Mouse (Mus musculus): ENCODE results near the gene Cc2d2b. TPM values are rescaled to one million over a fixed set of nuclear protein-coding genes. Genes with fewer than 3 reads are reported as not detected.

Gene Cc2d2b
- polyA plus RNA-seq, 1 experiment from 2014 or later: 0.15 TPM

DNA sequence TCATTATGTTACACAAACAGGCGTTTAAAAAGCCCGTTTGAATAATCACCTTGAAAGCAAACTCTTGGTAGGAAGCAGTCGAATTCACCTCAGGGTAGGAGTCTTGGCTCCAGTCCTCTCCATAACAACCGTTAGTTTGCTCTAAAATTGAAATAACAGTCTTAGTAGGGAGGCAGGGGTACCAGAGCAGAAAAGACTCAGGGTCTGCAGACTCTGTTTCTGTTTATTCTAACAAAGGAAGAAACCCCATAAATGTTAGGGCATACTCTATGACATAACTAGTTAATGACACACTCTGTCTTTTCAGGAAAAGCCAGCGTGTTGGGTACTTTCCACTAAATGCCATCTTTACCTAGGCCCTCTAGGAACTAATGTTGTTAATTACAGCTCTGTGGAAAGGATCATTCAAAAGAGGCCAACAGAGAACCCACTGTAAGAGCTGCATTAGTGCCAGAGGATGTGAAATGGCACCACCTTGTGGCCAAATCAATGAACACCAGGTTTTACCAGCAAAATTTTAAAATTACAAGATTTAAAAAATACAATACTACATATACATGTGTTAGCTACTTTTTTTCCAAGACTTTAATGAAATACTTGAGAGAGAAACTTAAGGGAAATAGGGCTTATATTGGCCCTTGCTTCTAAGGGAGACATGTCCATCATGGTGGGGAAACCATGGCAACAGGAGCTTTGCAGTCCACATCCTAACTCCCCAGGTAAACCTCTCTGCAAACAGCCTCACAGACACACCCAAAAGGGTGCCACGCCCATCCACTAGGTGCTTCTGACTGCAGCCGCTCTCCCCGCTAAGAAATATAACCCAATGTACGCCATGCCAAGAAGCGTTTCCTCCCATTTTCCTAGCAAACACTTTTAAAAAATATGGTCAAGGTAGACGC, 26.2 kb upstream of the Cc2d2b start:
- Histone ChIP-seq H3K4me1 (ENCODE audit: control insufficient read depth, insufficient read depth, low read length) (no peaks in the 10 kb centered on the region), H3K4me3 (ENCODE audit: low read depth, low read length) (no peak overlapping the region), H3K9ac (ENCODE audit: low read length) (no peak overlapping the region), H3K4me2 (ENCODE audit: low read length) (no peak overlapping the region), H3K27ac (ENCODE audit: low read depth, low read length) (no peak overlapping the region), H3K27me3 (replicated peaks; ENCODE audit: control insufficient read depth, insufficient read depth, low read length) (no peaks in the 10 kb centered on the region), H3K9me3 (replicated peaks; ENCODE audit: control insufficient read depth, low read length) (no peaks in the 10 kb centered on the region), H3K36me3 (ENCODE audit: control insufficient read depth, insufficient read depth, low read length) (no peaks in the 10 kb centered on the region)
- DNase-seq (ENCODE audit: low spot score) (peak; percentile 90), ATAC-seq (peak; percentile 89)
- WGBS: 50% methylated on average over 11 of the region's 11 CpGs

DNA sequence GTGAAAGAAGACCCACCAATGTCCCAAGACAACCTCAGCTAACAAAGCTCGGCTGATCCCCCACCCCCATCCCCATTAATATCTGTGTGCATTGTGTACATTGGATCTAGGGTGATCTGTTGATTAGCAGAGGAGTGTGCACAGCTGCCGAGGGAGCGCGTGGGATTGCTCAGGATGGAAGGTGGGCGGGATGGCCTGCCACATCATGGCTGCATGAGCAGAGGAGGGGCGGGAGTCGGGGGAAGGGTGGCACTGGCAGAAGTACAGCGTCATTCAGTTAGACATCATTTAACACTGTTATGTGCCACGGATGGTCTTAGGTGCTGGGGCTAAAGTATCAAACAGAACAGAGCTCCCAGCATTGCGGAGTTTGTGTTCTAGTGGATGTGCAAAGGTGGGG, 25.0 kb upstream of the Cc2d2b start:
- Histone ChIP-seq H3K9me3 (replicated peaks; ENCODE audit: control insufficient read depth, low read length) (no peaks in the 10 kb centered on the region), H3K4me1 (ENCODE audit: control insufficient read depth, insufficient read depth, low read length) (no peaks in the 10 kb centered on the region), H3K4me2 (ENCODE audit: low read length) (no peak overlapping the region), H3K27ac (ENCODE audit: low read depth, low read length) (no peak overlapping the region), H3K9ac (ENCODE audit: low read length) (no peak overlapping the region), H3K27me3 (replicated peaks; ENCODE audit: control insufficient read depth, insufficient read depth, low read length) (no peaks in the 10 kb centered on the region), H3K4me3 (ENCODE audit: low read depth, low read length) (no peak overlapping the region), H3K36me3 (ENCODE audit: control insufficient read depth, insufficient read depth, low read length) (no peaks in the 10 kb centered on the region)
- no peak for ATAC-seq
- 68% methylated on average over 10 of the region's 10 CpGs for WGBS
- DNase-seq (ENCODE audit: low spot score): no peak

DNA sequence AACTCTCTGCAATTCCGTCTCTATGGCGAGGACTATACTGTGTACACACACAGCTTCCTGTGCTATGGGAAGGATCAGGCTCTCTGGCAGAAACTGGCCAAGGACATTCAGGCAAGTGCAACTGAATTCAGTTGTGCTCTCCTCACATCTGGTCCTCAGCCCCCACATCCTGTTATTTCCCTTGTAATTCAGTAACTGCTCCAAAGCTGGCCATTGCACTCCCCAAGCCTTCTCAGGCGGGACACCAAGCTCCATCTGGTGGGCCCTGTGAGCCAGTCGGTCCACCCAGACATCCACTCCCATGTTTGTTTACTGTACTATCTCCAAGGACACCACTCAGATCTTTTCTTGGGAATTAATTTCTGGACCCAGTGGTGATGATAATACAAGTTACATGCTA, 22.4 kb upstream of the Cc2d2b start:
- no peaks in the 10 kb centered on the region for H3K4me1 ChIP-seq (ENCODE audit: control insufficient read depth, insufficient read depth, low read length)
- no peaks in the 10 kb centered on the region for H3K36me3 ChIP-seq (ENCODE audit: control insufficient read depth, insufficient read depth, low read length)
- no peak overlapping the region for H3K4me3 ChIP-seq (ENCODE audit: low read depth, low read length)
- no peaks in the 10 kb centered on the region for H3K9me3 ChIP-seq (replicated peaks; ENCODE audit: control insufficient read depth, low read length)
- no peak for DNase-seq (ENCODE audit: low spot score)
- H3K27ac ChIP-seq (ENCODE audit: low read depth, low read length): no peak overlapping the region
- H3K4me2 ChIP-seq (ENCODE audit: low read length): no peak overlapping the region
- WGBS: 90% methylated on average over 4 of the region's 4 CpGs
- H3K9ac ChIP-seq (ENCODE audit: low read length): no peak overlapping the region
- no peak for ATAC-seq
- no peaks in the 10 kb centered on the region for H3K27me3 ChIP-seq (replicated peaks; ENCODE audit: control insufficient read depth, insufficient read depth, low read length)

DNA sequence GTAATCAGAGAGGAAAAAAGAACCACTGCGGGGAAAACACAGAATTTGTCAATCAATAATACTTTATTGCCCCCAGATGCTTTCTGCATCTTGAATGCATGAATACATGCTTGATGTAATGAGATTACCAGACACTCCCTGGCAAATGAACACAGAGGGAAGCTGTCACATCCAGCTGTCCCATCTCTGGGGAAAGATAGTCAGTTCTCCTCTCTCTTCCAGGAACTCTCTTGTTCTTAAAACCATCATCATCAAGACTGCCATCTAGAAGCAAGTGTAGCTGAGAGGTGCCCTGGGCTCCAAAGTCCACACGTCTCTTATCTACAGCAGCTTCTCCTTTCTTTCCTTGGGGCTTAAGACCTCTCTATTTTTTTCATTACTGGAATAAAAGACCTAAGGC, 21.9 kb upstream of the Cc2d2b start:
- Histone ChIP-seq H3K4me2 (ENCODE audit: low read length) (no peak overlapping the region), H3K9ac (ENCODE audit: low read length) (no peak overlapping the region), H3K27me3 (replicated peaks; ENCODE audit: control insufficient read depth, insufficient read depth, low read length) (no peaks in the 10 kb centered on the region), H3K9me3 (replicated peaks; ENCODE audit: control insufficient read depth, low read length) (no peaks in the 10 kb centered on the region), H3K4me3 (ENCODE audit: low read depth, low read length) (no peak overlapping the region), H3K36me3 (ENCODE audit: control insufficient read depth, insufficient read depth, low read length) (no peaks in the 10 kb centered on the region), H3K27ac (ENCODE audit: low read depth, low read length) (no peak overlapping the region), H3K4me1 (ENCODE audit: control insufficient read depth, insufficient read depth, low read length) (no peaks in the 10 kb centered on the region)
- ATAC-seq (no peak), DNase-seq (ENCODE audit: low spot score) (no peak)
- WGBS: 80% methylated on average over 2 of the region's 2 CpGs

DNA sequence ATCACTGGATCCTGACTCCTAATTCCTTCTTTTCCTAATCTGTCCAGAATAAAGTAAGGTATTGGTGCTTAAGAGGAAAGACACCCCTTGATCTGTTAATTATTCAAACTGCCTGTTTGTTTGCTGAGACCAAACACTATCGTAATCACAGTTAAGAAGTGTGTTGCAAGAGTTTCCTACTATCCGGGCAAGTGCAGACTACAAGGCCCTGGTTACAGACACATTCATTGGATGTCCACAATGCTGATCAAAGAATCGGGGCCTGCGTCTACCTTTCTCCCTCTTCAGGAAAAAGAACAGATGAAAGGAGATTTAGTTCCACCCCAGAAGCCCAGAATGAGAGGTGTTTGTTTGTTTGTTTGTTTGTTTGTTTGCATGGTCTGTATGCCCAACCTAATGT, 20.3 kb upstream of the Cc2d2b start:
- Histone ChIP-seq H3K27me3 (replicated peaks; ENCODE audit: control insufficient read depth, insufficient read depth, low read length) (no peaks in the 10 kb centered on the region), H3K36me3 (ENCODE audit: control insufficient read depth, insufficient read depth, low read length) (no peaks in the 10 kb centered on the region), H3K9ac (ENCODE audit: low read length) (no peak overlapping the region), H3K4me2 (ENCODE audit: low read length) (no peak overlapping the region), H3K9me3 (replicated peaks; ENCODE audit: control insufficient read depth, low read length) (no peaks in the 10 kb centered on the region), H3K4me1 (ENCODE audit: control insufficient read depth, insufficient read depth, low read length) (no peaks in the 10 kb centered on the region), H3K4me3 (ENCODE audit: low read depth, low read length) (no peak overlapping the region), H3K27ac (ENCODE audit: low read depth, low read length) (no peak overlapping the region)
- no peak for DNase-seq (ENCODE audit: low spot score)
- 85% methylated on average over 4 of the region's 4 CpGs for WGBS
- ATAC-seq: no peak

DNA sequence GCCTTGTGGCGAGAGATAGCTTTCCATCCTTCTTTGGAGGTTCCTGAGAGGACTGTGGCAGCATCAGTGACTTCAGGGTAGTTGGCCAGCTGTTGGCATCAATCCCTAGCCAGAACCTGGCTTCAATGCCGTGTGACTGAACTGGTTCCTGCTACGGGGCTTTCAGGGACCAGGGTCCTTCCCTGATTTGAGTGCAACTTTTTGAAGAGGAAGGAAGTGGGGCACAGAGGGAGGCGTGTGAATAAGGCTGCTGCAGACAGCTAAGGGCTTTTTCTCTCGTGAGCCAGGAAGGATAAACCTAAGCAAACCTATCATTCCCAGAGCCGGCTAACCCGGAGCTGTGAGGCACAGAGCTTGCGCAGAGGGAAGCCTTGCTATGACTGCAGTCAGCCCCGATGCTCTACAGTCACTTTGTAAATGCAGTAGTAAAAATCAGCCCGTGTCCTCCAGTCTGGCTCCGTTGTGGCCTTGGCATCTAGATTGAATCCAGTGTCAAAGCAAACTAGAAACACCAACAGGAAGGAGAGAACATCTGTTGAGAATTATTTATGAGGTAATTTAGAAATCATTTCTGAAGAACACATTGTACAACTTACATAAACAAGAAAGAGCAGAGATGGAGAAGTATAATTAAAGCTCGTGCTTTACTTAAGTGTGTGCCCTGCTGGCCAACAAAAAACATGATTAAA, 19.7 kb upstream of the Cc2d2b start:
- no peak overlapping the region for H3K27ac ChIP-seq (ENCODE audit: low read depth, low read length)
- H3K4me3 ChIP-seq (ENCODE audit: low read depth, low read length): no peak overlapping the region
- 80% methylated on average over 12 of the region's 12 CpGs for WGBS
- no peak overlapping the region for H3K4me2 ChIP-seq (ENCODE audit: low read length)
- no peaks in the 10 kb centered on the region for H3K27me3 ChIP-seq (replicated peaks; ENCODE audit: control insufficient read depth, insufficient read depth, low read length)
- no peak overlapping the region for H3K9ac ChIP-seq (ENCODE audit: low read length)
- ATAC-seq (no peak), DNase-seq (ENCODE audit: low spot score) (no peak)
- H3K4me1 ChIP-seq (ENCODE audit: control insufficient read depth, insufficient read depth, low read length): no peaks in the 10 kb centered on the region
- no peaks in the 10 kb centered on the region for H3K9me3 ChIP-seq (replicated peaks; ENCODE audit: control insufficient read depth, low read length)
- H3K36me3 ChIP-seq (ENCODE audit: control insufficient read depth, insufficient read depth, low read length): no peaks in the 10 kb centered on the region

DNA sequence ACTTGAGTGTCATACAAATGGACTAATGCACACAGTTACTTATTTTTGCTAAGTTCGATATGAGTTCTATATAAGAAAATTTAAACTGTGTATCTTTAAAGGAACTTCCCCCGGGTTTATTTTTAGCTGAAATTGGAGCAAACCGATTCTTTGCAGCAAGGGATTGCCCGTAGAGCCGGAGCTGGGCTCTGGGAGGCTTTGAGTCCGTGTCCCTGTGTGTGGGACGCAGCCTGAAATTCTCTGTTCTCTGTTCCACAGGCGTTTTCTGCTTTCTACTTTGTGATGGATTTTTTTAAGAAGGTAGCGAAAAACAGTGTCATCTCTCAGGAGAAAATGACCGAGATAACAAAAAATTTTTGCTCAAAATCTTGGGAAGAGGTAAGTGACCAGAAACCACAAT, 15.1 kb upstream of the Cc2d2b start:
- Histone ChIP-seq H3K4me1 (ENCODE audit: control insufficient read depth, insufficient read depth, low read length) (peaks cover 3% of the 10 kb centered on the region; the same call in 1 of the 2 replicates), H3K27me3 (replicated peaks; ENCODE audit: control insufficient read depth, insufficient read depth, low read length) (no peaks in the 10 kb centered on the region), H3K9ac (ENCODE audit: low read length) (no peak overlapping the region), H3K4me2 (ENCODE audit: low read length) (no peak overlapping the region), H3K9me3 (replicated peaks; ENCODE audit: control insufficient read depth, low read length) (no peaks in the 10 kb centered on the region), H3K27ac (ENCODE audit: low read depth, low read length) (no peak overlapping the region), H3K4me3 (ENCODE audit: low read depth, low read length) (no peak overlapping the region), H3K36me3 (ENCODE audit: control insufficient read depth, insufficient read depth, low read length) (no peaks in the 10 kb centered on the region)
- 85% methylated on average over 10 of the region's 10 CpGs for WGBS
- no peak for ATAC-seq
- DNase-seq (ENCODE audit: low spot score): no peak

DNA sequence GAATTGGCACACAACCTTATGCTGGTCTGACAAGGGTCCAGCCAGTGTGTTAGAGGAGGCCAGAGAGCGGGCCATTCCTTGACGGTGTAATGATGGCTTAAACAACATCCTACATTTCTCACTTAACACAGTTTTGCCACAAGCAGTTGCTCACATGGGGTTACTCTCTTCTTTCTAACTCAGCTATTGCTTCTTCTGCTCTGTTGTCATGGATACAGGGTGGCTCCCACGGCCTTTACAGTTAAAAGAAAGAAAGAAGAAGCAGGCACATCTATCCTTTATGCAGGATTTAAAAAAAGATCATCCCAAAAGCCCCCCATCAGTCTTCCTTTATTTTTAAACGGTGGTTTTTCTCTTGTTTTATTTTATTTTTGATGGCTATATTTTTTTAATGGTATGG, 14.7 kb upstream of the Cc2d2b start:
- Histone ChIP-seq H3K4me2 (ENCODE audit: low read length) (no peak overlapping the region), H3K9me3 (replicated peaks; ENCODE audit: control insufficient read depth, low read length) (no peaks in the 10 kb centered on the region), H3K36me3 (ENCODE audit: control insufficient read depth, insufficient read depth, low read length) (no peaks in the 10 kb centered on the region), H3K9ac (ENCODE audit: low read length) (no peak overlapping the region), H3K4me3 (ENCODE audit: low read depth, low read length) (no peak overlapping the region), H3K27me3 (replicated peaks; ENCODE audit: control insufficient read depth, insufficient read depth, low read length) (no peaks in the 10 kb centered on the region), H3K27ac (ENCODE audit: low read depth, low read length) (no peak overlapping the region), H3K4me1 (ENCODE audit: control insufficient read depth, insufficient read depth, low read length) (peaks cover 3% of the 10 kb centered on the region; the same call in 1 of the 2 replicates)
- ATAC-seq: no peak
- 54% methylated on average over 4 of the region's 4 CpGs for WGBS
- no peak for DNase-seq (ENCODE audit: low spot score)

All from forebrain, embryonic 14.5 days (tissue).